Mouse (Mus musculus): ENCODE results near the gene Vps4b. TPM values are rescaled to one million over a fixed set of nuclear protein-coding genes. Genes with fewer than 3 reads are reported as not detected.
A peak's percentile ranks its signal among the peaks of the same experiment; 100 is the strongest.
"Not testable (repeated sequence)": the region's sequence is repeated elsewhere in the genome, so short reads cannot be mapped to it uniquely, and the experiment has no call there.

The Vps4b gene
- total RNA-seq, 2 experiments from 2014 or later = 32.0 to 32.7 TPM

GRCm38 (mm10) chr1:106758734-106759571 lies 37.6 kb downstream of the Vps4b start:
- ATAC-seq (replicated peaks; ENCODE audit: low FRiP score, poor library complexity, severe bottlenecking) = peak; percentile 67

- no peak for ATAC-seq (replicated peaks; ENCODE audit: low FRiP score, poor library complexity, severe bottlenecking)
Observed at GRCm38 (mm10) chr1:106756633-106757032, 39.9 kb downstream of the Vps4b start.

GRCm38 (mm10) chr1:106752013-106752412 lies 44.5 kb downstream of the Vps4b start:
- no peak for ATAC-seq (replicated peaks; ENCODE audit: low FRiP score, poor library complexity, severe bottlenecking)

GRCm38 (mm10) chr1:106750656-106751055 lies 45.9 kb downstream of the Vps4b start:
- ATAC-seq (replicated peaks; ENCODE audit: low FRiP score, poor library complexity, severe bottlenecking) = no peak

- ATAC-seq (replicated peaks; ENCODE audit: low FRiP score, poor library complexity, severe bottlenecking) = no peak
Observed at GRCm38 (mm10) chr1:106748555-106749315, 47.8 kb downstream of the Vps4b start.

- no peak for ATAC-seq (replicated peaks; ENCODE audit: low FRiP score, poor library complexity, severe bottlenecking)
Observed at GRCm38 (mm10) chr1:106742980-106743379, 53.5 kb downstream of the Vps4b start.

- no peak for ATAC-seq (replicated peaks; ENCODE audit: low FRiP score, poor library complexity, severe bottlenecking)
Observed at GRCm38 (mm10) chr1:106740735-106741134, 55.8 kb downstream of the Vps4b start.

GRCm38 (mm10) chr1:106739810-106740209 lies 56.7 kb downstream of the Vps4b start:
- ATAC-seq (replicated peaks; ENCODE audit: low FRiP score, poor library complexity, severe bottlenecking) = no peak

- no peak for ATAC-seq (replicated peaks; ENCODE audit: low FRiP score, poor library complexity, severe bottlenecking)
Observed at GRCm38 (mm10) chr1:106738092-106738491, 58.4 kb downstream of the Vps4b start.

- no peak for ATAC-seq (replicated peaks; ENCODE audit: low FRiP score, poor library complexity, severe bottlenecking)
Observed at GRCm38 (mm10) chr1:106736211-106736610, 60.3 kb downstream of the Vps4b start.

- no peak for ATAC-seq (replicated peaks; ENCODE audit: low FRiP score, poor library complexity, severe bottlenecking)
Observed at GRCm38 (mm10) chr1:106735586-106735985, 60.9 kb downstream of the Vps4b start.

- ATAC-seq (replicated peaks; ENCODE audit: low FRiP score, poor library complexity, severe bottlenecking) = no peak
Observed at GRCm38 (mm10) chr1:106722061-106722460, 74.5 kb downstream of the Vps4b start.

GRCm38 (mm10) chr1:106717736-106718135 lies 78.8 kb downstream of the Vps4b start:
- ATAC-seq (replicated peaks; ENCODE audit: low FRiP score, poor library complexity, severe bottlenecking) = not testable (repeated sequence)

- ATAC-seq (replicated peaks; ENCODE audit: low FRiP score, poor library complexity, severe bottlenecking) = no peak
Observed at GRCm38 (mm10) chr1:106717071-106717601, 79.4 kb downstream of the Vps4b start.

- no peak for ATAC-seq (replicated peaks; ENCODE audit: low FRiP score, poor library complexity, severe bottlenecking)
Observed at GRCm38 (mm10) chr1:106716141-106716540, 80.4 kb downstream of the Vps4b start.

- no peak for ATAC-seq (replicated peaks; ENCODE audit: low FRiP score, poor library complexity, severe bottlenecking)
Observed at GRCm38 (mm10) chr1:106715111-106716083, 81.1 kb downstream of the Vps4b start.

GRCm38 (mm10) chr1:106714530-106714981 lies 82.0 kb downstream of the Vps4b start:
- 0 out of 2 replicates have a peak, but pooled peaks have one; percentile 28 for ATAC-seq (replicated peaks; ENCODE audit: low FRiP score, poor library complexity, severe bottlenecking)
